19 mouse cellular contexts compared by ENCODE assay signal in genomic region chr9:79179954-79180353, GRCm38 (mm10).
"Had no signal": no experiment of that assay in that cellular context is flagged by ENCODE, and none has a peak within 500 bp of the region (broad histone marks: within the 10 kb centered on the region; RNA-seq: fewer than 3 reads in every experiment).

No protein-coding gene starts in this region.

- ATAC-seq: liver, embryonic 12.5 days; midbrain, embryonic 13.5 days; midbrain, embryonic 16.5 days had no signal

- H3K9ac ChIP-seq: liver, embryonic 12.5 days; liver, embryonic 14.5 days; midbrain, embryonic 13.5 days; neural tube, embryonic 13.5 days; neural tube, embryonic 15.5 days had no signal

- H3K27ac ChIP-seq: liver, embryonic 12.5 days; liver, embryonic 14.5 days; midbrain, embryonic 10.5 days; midbrain, embryonic 13.5 days; neural tube, embryonic 13.5 days; neural tube, embryonic 15.5 days had no signal

- H3K4me2 ChIP-seq: liver, embryonic 12.5 days; midbrain, embryonic 13.5 days; neural tube, embryonic 13.5 days; neural tube, embryonic 15.5 days had no signal

- DNase-seq: lung, adult 2 months; lung, postnatal 10 days; lung, postnatal 36 days; retina, postnatal 1 day; right cerebral cortex, adult 18-20 months; right cerebral cortex, postnatal 25 days; right cerebral cortex, postnatal 4 days; spleen, adult 18-20 months; thymus, adult 18-20 months; thymus, postnatal 14 days; thymus, postnatal 36 days had no signal

- H3K4me1 ChIP-seq: liver, embryonic 12.5 days; midbrain, embryonic 10.5 days; midbrain, embryonic 13.5 days; neural tube, embryonic 13.5 days; neural tube, embryonic 15.5 days had no signal

- H3K9me3 ChIP-seq: liver, embryonic 12.5 days; midbrain, embryonic 10.5 days; midbrain, embryonic 13.5 days; neural tube, embryonic 13.5 days; neural tube, embryonic 15.5 days had no signal

- H3K27me3 ChIP-seq: liver, embryonic 12.5 days; midbrain, embryonic 13.5 days; neural tube, embryonic 13.5 days; neural tube, embryonic 15.5 days had no signal

- H3K4me3 ChIP-seq: liver, embryonic 12.5 days; midbrain, embryonic 10.5 days; midbrain, embryonic 13.5 days; myocyte; neural tube, embryonic 13.5 days; neural tube, embryonic 15.5 days had no signal

- H3K36me3 ChIP-seq: liver, embryonic 12.5 days; midbrain, embryonic 10.5 days; midbrain, embryonic 13.5 days; neural tube, embryonic 13.5 days; neural tube, embryonic 15.5 days had no signal
